Mouse (Mus musculus): ENCODE measurements at regions not wholly inside any gene's neighbourhood (a gene's known extent, or its start where the extent isn't known, plus 50 kb on each side); places are given as distances from the start of the nearest gene placed in this dataset.

- TF ChIP-seq CTCF (IDR thresholded peaks at IDR 0.05; ENCODE audit: borderline replicate concordance, extremely low read depth, insufficient read depth, insufficient read length) (no peak), POLR2A (IDR thresholded peaks at IDR 0.05; ENCODE audit: borderline replicate concordance, extremely low read depth, insufficient read depth, insufficient read length, poor library complexity, severe bottlenecking) (no peak)
- DNase-seq (ENCODE audit: low read depth), result peak; percentile 67
Measured at GRCm38 (mm10) chr3:46075646-46076045, 372.4 kb downstream of the Pabpc4l start.

- DNase-seq (ENCODE audit: low read depth), result peak; percentile 73
- TF ChIP-seq CTCF (IDR thresholded peaks at IDR 0.05; ENCODE audit: borderline replicate concordance, extremely low read depth, insufficient read depth, insufficient read length), result no peak
- TF ChIP-seq POLR2A (IDR thresholded peaks at IDR 0.05; ENCODE audit: borderline replicate concordance, extremely low read depth, insufficient read depth, insufficient read length, poor library complexity, severe bottlenecking), result no peak
Measured at GRCm38 (mm10) chr3:46054792-46055191, 393.2 kb downstream of the Pabpc4l start.

GRCm38 (mm10) chr3:46034068-46034467, 414.0 kb downstream of the Pabpc4l start:
- peak; percentile 44 for DNase-seq (ENCODE audit: low read depth)
- no peak for TF ChIP-seq POLR2A (IDR thresholded peaks at IDR 0.05; ENCODE audit: borderline replicate concordance, extremely low read depth, insufficient read depth, insufficient read length, poor library complexity, severe bottlenecking)
- TF ChIP-seq CTCF (IDR thresholded peaks at IDR 0.05; ENCODE audit: borderline replicate concordance, extremely low read depth, insufficient read depth, insufficient read length), result no peak
